Mouse (Mus musculus) CH12.LX (cell line): Measurements from ENCODE around the gene Tmem87a. TPM values are rescaled to one million over a fixed set of nuclear protein-coding genes. Genes with fewer than 3 reads are reported as not detected.

ENCODE experiments used
- DNase-seq: peaks from one replicate; pipeline ENCODE4 v3.0.0-alpha.2; 2013; ENCODE audit errors: extremely low read depth
- H3K27ac ChIP-seq: 2 replicates; pipeline ENCODE4 v1.5.1; 2012; ENCODE audit warnings: low read depth, mild to moderate bottlenecking, control low read depth, moderate library complexity; ENCODE audit not compliant: insufficient read depth
- H3K27me3 ChIP-seq: replicated peaks from 2 replicates; pipeline ENCODE3; 2012; ENCODE audit warnings: inconsistent platforms
- H3K36me3 ChIP-seq, 2 experiments: replicated peaks in 1 of 2; 2 replicates each; pipeline versions ENCODE3 to v1.6.1; 2012; ENCODE audit warnings: inconsistent platforms in 1 of 2, low read length in 1 of 2, mild to moderate bottlenecking in 1 of 2, mixed read lengths in 1 of 2, moderate library complexity in 1 of 2; ENCODE audit not compliant: control insufficient read depth in 1 of 2, insufficient read depth in 1 of 2
- H3K4me1 ChIP-seq, 2 experiments: 2 replicates each; pipeline ENCODE4 v1.6.1; 2012; ENCODE audit warnings: inconsistent platforms in 1 of 2, moderate library complexity in 1 of 2; ENCODE audit not compliant: insufficient read depth in 2 of 2, control insufficient read depth in 1 of 2
- H3K4me2 ChIP-seq: 2 replicates; pipeline ENCODE4 v1.6.1; 2012; ENCODE audit warnings: low read depth, mild to moderate bottlenecking, control low read depth; ENCODE audit not compliant: poor library complexity, insufficient read depth, severe bottlenecking
- H3K4me3 ChIP-seq, 3 experiments: fragments of 150-350 bp in 1 of 3; sonication (generic) in 1 of 3; replicated peaks in 1 of 3; 2 replicates each; pipeline versions ENCODE3 to v1.5.1; 2011 to 2012; ENCODE audit warnings: low read depth in 2 of 3, low read length in 2 of 3, mild to moderate bottlenecking in 2 of 3, moderate library complexity in 2 of 3, control low read depth in 1 of 3, improper control_type of control experiment in 1 of 3, inconsistent platforms in 1 of 3, mixed read lengths in 1 of 3; ENCODE audit not compliant: poor library complexity in 1 of 3
- H3K79me2 ChIP-seq: replicated peaks from 2 replicates; pipeline ENCODE4 v1.6.1; 2012; ENCODE audit warnings: mild to moderate bottlenecking, moderate library complexity; ENCODE audit not compliant: control insufficient read depth, poor library complexity, insufficient read depth, severe bottlenecking; ENCODE audit errors: extremely low read depth
- H3K9ac ChIP-seq: 2 replicates; pipeline ENCODE4 v1.6.1; 2012; ENCODE audit warnings: low read depth, mild to moderate bottlenecking, control low read depth, moderate library complexity; ENCODE audit not compliant: insufficient read depth
- H3K9me3 ChIP-seq: replicated peaks from 2 replicates; pipeline ENCODE3; 2012; ENCODE audit warnings: low read length, inconsistent platforms, mixed read lengths
- BHLHE40 ChIP-seq: IDR thresholded peaks from 2 replicates; pipeline ENCODE4 v1.6.1; 2011; ENCODE audit warnings: mild to moderate bottlenecking, low read depth, low read length, improper control_type of control experiment
- CHD1 ChIP-seq: IDR thresholded peaks from 2 replicates; pipeline ENCODE4 v1.6.1; 2012; ENCODE audit warnings: low read depth, low read length, improper control_type of control experiment, inconsistent platforms
- CHD2 ChIP-seq: IDR thresholded peaks from 2 replicates; pipeline ENCODE4 v1.6.1; 2011; ENCODE audit warnings: low read length, improper control_type of control experiment
- EP300 ChIP-seq: IDR thresholded peaks from 2 replicates; pipeline ENCODE4 v1.6.1; 2011; ENCODE audit warnings: low read length, improper control_type of control experiment
- GABPA ChIP-seq: IDR thresholded peaks from 2 replicates; pipeline ENCODE4 v1.6.1; 2012; ENCODE audit warnings: low read depth, low read length, improper control_type of control experiment, inconsistent platforms; ENCODE audit not compliant: insufficient replicate concordance
- IRF4 ChIP-seq: IDR thresholded peaks from 2 replicates; pipeline ENCODE4 v1.6.1; 2014; ENCODE audit warnings: low read depth, mild to moderate bottlenecking, inconsistent platforms, low read length, improper control_type of control experiment
- JUND ChIP-seq: conservative IDR thresholded peaks from 2 replicates; pipeline ENCODE4 v1.6.1; 2011; ENCODE audit warnings: low read depth, low read length, improper control_type of control experiment
- KAT2A ChIP-seq: IDR thresholded peaks from 2 replicates; pipeline ENCODE4 v1.6.1; 2012; ENCODE audit warnings: low read length, improper control_type of control experiment, inconsistent platforms; ENCODE audit not compliant: insufficient replicate concordance
- MAFK ChIP-seq: IDR thresholded peaks from 2 replicates; pipeline ENCODE4 v1.6.1; 2011; ENCODE audit warnings: low read length, improper control_type of control experiment; ENCODE audit not compliant: insufficient replicate concordance
- MAX ChIP-seq: IDR thresholded peaks from 2 replicates; pipeline ENCODE4 v1.6.1; 2011; ENCODE audit warnings: low read length, improper control_type of control experiment
- MEF2A ChIP-seq: IDR thresholded peaks from 2 replicates; pipeline ENCODE4 v1.6.1; 2014; ENCODE audit warnings: low read depth, mild to moderate bottlenecking, inconsistent platforms, low read length, improper control_type of control experiment, borderline replicate concordance
- MXI1 ChIP-seq: IDR thresholded peaks from 2 replicates; pipeline ENCODE4 v1.6.1; 2011; ENCODE audit warnings: mild to moderate bottlenecking, low read depth, low read length, improper control_type of control experiment
- PAX5 ChIP-seq: IDR thresholded peaks from 2 replicates; pipeline ENCODE4 v1.6.1; 2012; ENCODE audit warnings: low read length, inconsistent platforms, mixed read lengths
- POLR2A ChIP-seq: IDR thresholded peaks from 2 replicates; pipeline ENCODE4 v1.6.1; 2011; ENCODE audit warnings: low read depth, mild to moderate bottlenecking, improper control_type of control experiment, low read length
- RAD21 ChIP-seq: IDR thresholded peaks from 2 replicates; pipeline ENCODE4 v1.6.1; 2011; ENCODE audit warnings: low read depth, mild to moderate bottlenecking, low read length, improper control_type of control experiment, moderate library complexity
- RCOR1 ChIP-seq: conservative IDR thresholded peaks from 2 replicates; pipeline ENCODE4 v1.6.1; 2012; ENCODE audit warnings: low read depth, mild to moderate bottlenecking, inconsistent platforms, low read length, improper control_type of control experiment
- TBP ChIP-seq: conservative IDR thresholded peaks from 2 replicates; pipeline ENCODE4 v1.6.1; 2011; ENCODE audit warnings: low read depth, low read length, improper control_type of control experiment
- TCF12 ChIP-seq: IDR thresholded peaks from 2 replicates; pipeline ENCODE4 v1.6.1; 2014; ENCODE audit warnings: low read depth, mild to moderate bottlenecking, inconsistent platforms, low read length, improper control_type of control experiment
- UBTF ChIP-seq: IDR thresholded peaks from 2 replicates; pipeline ENCODE4 v1.6.1; 2012; ENCODE audit warnings: low read depth, mild to moderate bottlenecking, inconsistent platforms, low read length, improper control_type of control experiment, moderate library complexity
- USF1 ChIP-seq: IDR thresholded peaks from 2 replicates; pipeline ENCODE4 v1.6.1; 2014; ENCODE audit warnings: low read depth, mild to moderate bottlenecking, inconsistent platforms, low read length, improper control_type of control experiment
- USF2 ChIP-seq: conservative IDR thresholded peaks from 2 replicates; pipeline ENCODE4 v1.6.1; 2011; ENCODE audit warnings: low read depth, low read length, improper control_type of control experiment
- ZMIZ1 ChIP-seq: IDR thresholded peaks from 2 replicates; pipeline ENCODE4 v1.6.1; 2012; ENCODE audit warnings: low read depth, mild to moderate bottlenecking, inconsistent platforms, low read length, improper control_type of control experiment
- dilution Hi-C: fragments of 300-500 bp; cut with MboI; formaldehyde crosslinking; loops from 2 replicates; pipeline ENCODE4 v1.14.3; 2020; ENCODE audit warnings: low sequenced_read_pairs; ENCODE audit not compliant: extremely low pct_unique_long_range_greater_than_20kb, extremely low pct_ligation_motif_present
- in situ Hi-C: fragments of 300-500 bp; cut with MboI; formaldehyde crosslinking; loops from 3 replicates; pipeline ENCODE4 v1.14.3; 2019; ENCODE audit warnings: low sequenced_read_pairs, low pct_ligation_motif_present, low pct_unique_long_range_greater_than_20kb, mixed read lengths
- polyA plus RNA-seq: library from polyadenylated mRNA; unstranded; fragments of >175 nt; gene quantifications from 2 replicates; pipeline ENCODE4 v1.2.1, GENCODE M21; 2012; ENCODE audit warnings: low read depth; ENCODE audit not compliant: insufficient read length
- total RNA-seq, 2 experiments: library from RNA; depleted of rRNA; stranded (reverse); fragments of 300-350 nt in 1 of 2; fragments of >200 nt in 1 of 2; gene quantifications; 2 replicates each; pipeline ENCODE4 v1.2.3; 2012 to 2014

The Tmem87a gene
- total and polyA plus RNA-seq, 3 experiments = 26.0 to 43.5 (median 30.5) TPM

GRCm38 (mm10) chr2:120367416-120368207 is 36.3 kb downstream of the Tmem87a start:
- dilution Hi-C loops (no loop called here), in situ Hi-C loops (no loop called here)
- Histone ChIP-seq H3K4me2 (no peak overlapping the region), H3K79me2 (no peaks in the 10 kb centered on the region), H3K9me3 (no peaks in the 10 kb centered on the region), H3K9ac (no peak overlapping the region), H3K36me3 (peaks cover 51 to 82% of the 10 kb centered on the region in 2 experiments), H3K27me3 (no peaks in the 10 kb centered on the region), H3K4me1 (no peaks in the 10 kb centered on the region), H3K4me3 (no peak overlapping the region), H3K27ac (no peak overlapping the region)
- no peak for DNase-seq
- TF ChIP-seq KAT2A = no peak
- TF ChIP-seq EP300 = no peak
- no peak for TF ChIP-seq TCF12
- no peak for TF ChIP-seq USF1
- TF ChIP-seq RAD21 = no peak
- TF ChIP-seq GABPA = no peak
- TF ChIP-seq USF2 = no peak
- TF ChIP-seq IRF4 = no peak
- TF ChIP-seq POLR2A = no peak
- no peak for TF ChIP-seq TBP
- TF ChIP-seq CHD2 = no peak
- TF ChIP-seq MAX = no peak
- TF ChIP-seq CHD1 = no peak
- no peak for TF ChIP-seq BHLHE40
- TF ChIP-seq MEF2A = no peak
- no peak for TF ChIP-seq UBTF

DNA sequence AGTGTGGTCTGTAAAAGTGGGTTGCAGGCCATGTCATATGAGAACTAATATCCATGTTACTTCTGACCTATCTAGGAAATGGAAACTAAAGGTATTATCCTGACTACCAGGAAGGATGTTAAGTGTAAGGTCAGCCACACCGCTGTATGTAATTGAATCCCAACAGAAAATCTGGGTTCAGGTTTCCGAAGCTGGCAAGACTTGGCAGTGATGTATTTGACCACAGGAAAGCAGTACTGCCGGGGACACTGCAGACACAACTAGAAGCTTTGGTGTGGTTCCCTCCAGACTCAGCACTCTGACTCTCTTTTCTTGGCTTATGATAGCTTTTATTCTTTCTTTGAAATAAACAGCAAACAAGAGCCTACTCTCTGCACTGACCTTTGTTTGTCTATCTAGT is 37.4 kb downstream of the Tmem87a start:
- DNase-seq = no peak

More for the DNA sequence above, 37.4 kb downstream of the Tmem87a start:
- H3K4me1 ChIP-seq = no peaks in the 10 kb centered on the region
- no peaks in the 10 kb centered on the region for H3K27me3 ChIP-seq
- H3K79me2 ChIP-seq = no peaks in the 10 kb centered on the region
- H3K36me3 ChIP-seq = peaks cover 56 to 83% of the 10 kb centered on the region in 2 experiments
- in situ Hi-C loops = no loop called here
- H3K4me2 ChIP-seq = no peak overlapping the region
- H3K9ac ChIP-seq = no peak overlapping the region
- TF ChIP-seq RCOR1 = no peak
- TF ChIP-seq MXI1 = no peak
- TF ChIP-seq KAT2A = no peak
- no peak for TF ChIP-seq RAD21
- no peak for TF ChIP-seq JUND
- no peak for TF ChIP-seq POLR2A
- no peak for TF ChIP-seq ZMIZ1
- TF ChIP-seq CHD1 = no peak
- no peak for TF ChIP-seq TBP
- no peak for TF ChIP-seq PAX5
- TF ChIP-seq MAFK = no peak
- dilution Hi-C loops = no loop called here
- H3K4me3 ChIP-seq = no peak overlapping the region
- no peaks in the 10 kb centered on the region for H3K9me3 ChIP-seq
- H3K27ac ChIP-seq = no peak overlapping the region
